Mouse (Mus musculus): ENCODE data around the gene Ybx2.
"Not testable (repeated sequence)": the region's sequence is repeated elsewhere in the genome, so short reads cannot be mapped to it uniquely, and the experiment has no call there.

Ybx2 gene

GRCm38 (mm10) chr11:69936714-69937347 is 1.2 kb downstream of the Ybx2 start:
- peak; percentile 49 to 71 for DNase-seq

GRCm38 (mm10) chr11:69937385-69937784 is 1.8 kb downstream of the Ybx2 start:
- peak in 1 of 2 experiments; percentile 53 for DNase-seq

GRCm38 (mm10) chr11:69937834-69938233 is 2.2 kb downstream of the Ybx2 start:
- peak in 1 of 2 experiments; percentile 50 for DNase-seq

GRCm38 (mm10) chr11:69938401-69938979 is 2.9 kb downstream of the Ybx2 start:
- no peak for DNase-seq

- DNase-seq: no peak
These were observed 3.6 kb downstream of the Ybx2 start for GRCm38 (mm10) chr11:69939181-69939580.

GRCm38 (mm10) chr11:69939731-69940130 is 4.1 kb downstream of the Ybx2 start:
- DNase-seq: no peak

- DNase-seq: no peak
These were observed 5.4 kb downstream of the Ybx2 start for GRCm38 (mm10) chr11:69940962-69941361.

GRCm38 (mm10) chr11:69945216-69945615 is 9.6 kb downstream of the Ybx2 start:
- no peak for DNase-seq

- no peak for DNase-seq
These were observed 10.6 kb downstream of the Ybx2 start for GRCm38 (mm10) chr11:69945997-69946891.

GRCm38 (mm10) chr11:69947337-69948065 is 11.9 kb downstream of the Ybx2 start:
- peak; percentile 51 to 60 for DNase-seq

GRCm38 (mm10) chr11:69948066-69948762 is 12.6 kb downstream of the Ybx2 start, which contains the start of gene Slc2a4:
Gene Slc2a4, minus strand, starts transcription at chr11:69948188.
- DNase-seq: peak; percentile 90 to 92

- DNase-seq: peak; percentile 86 to 94
These were observed 13.2 kb downstream of the Ybx2 start for GRCm38 (mm10) chr11:69948763-69949150.

- no peak for DNase-seq
These were observed 15.3 kb downstream of the Ybx2 start for GRCm38 (mm10) chr11:69950807-69951459.

- DNase-seq: no peak
These were observed 16.7 kb downstream of the Ybx2 start for GRCm38 (mm10) chr11:69952274-69952673.

- no peak for DNase-seq
These were observed 17.8 kb downstream of the Ybx2 start for GRCm38 (mm10) chr11:69953267-69953915.

GRCm38 (mm10) chr11:69955618-69956017 is 20.0 kb downstream of the Ybx2 start:
- DNase-seq: not testable (repeated sequence)

- no peak for DNase-seq
These were observed 20.6 kb downstream of the Ybx2 start for GRCm38 (mm10) chr11:69956218-69956617.

- DNase-seq: no peak
These were observed 25.0 kb downstream of the Ybx2 start for GRCm38 (mm10) chr11:69960616-69961015.

- DNase-seq: no peak
These were observed 26.2 kb downstream of the Ybx2 start for GRCm38 (mm10) chr11:69961841-69962240.

- no peak for DNase-seq
These were observed 29.2 kb downstream of the Ybx2 start, which contains the start of gene Cldn7 for GRCm38 (mm10) chr11:69964650-69965270. Gene Cldn7, plus strand, starts transcription at chr11:69964779.
